Mouse (Mus musculus) heart, adult 11 months (tissue): ENCODE measurements around the gene Col12a1.

Experiments
- DNase-seq: peaks from one replicate; pipeline ENCODE4 v3.0.0; 2022

Gene Col12a1

GRCm38 (mm10) chr9:79718481-79719370, at the start of gene Col12a1:
Col12a1 (minus strand) TSS chr9:79718831.
- DNase-seq = peak; percentile 96

- DNase-seq = peak; percentile 71
Observed at GRCm38 (mm10) chr9:79766991-79767545, 48.4 kb upstream of the Col12a1 start.

GRCm38 (mm10) chr9:79765329-79765728, 46.7 kb upstream of the Col12a1 start:
- DNase-seq = no peak

GRCm38 (mm10) chr9:79762519-79762918, 43.9 kb upstream of the Col12a1 start:
- no peak for DNase-seq

- peak; percentile 68 for DNase-seq
Observed at GRCm38 (mm10) chr9:79760076-79760475, 41.4 kb upstream of the Col12a1 start.

GRCm38 (mm10) chr9:79759385-79760005, 40.9 kb upstream of the Col12a1 start, which contains the start of gene Cox7a2:
Cox7a2 (minus strand) TSS chr9:79759878.
- DNase-seq = peak; percentile 100

- no peak for DNase-seq
Observed at GRCm38 (mm10) chr9:79755311-79755710, 36.7 kb upstream of the Col12a1 start.

GRCm38 (mm10) chr9:79751846-79752245, 33.2 kb upstream of the Col12a1 start:
- DNase-seq = no peak

GRCm38 (mm10) chr9:79750709-79751108, 32.1 kb upstream of the Col12a1 start:
- no peak for DNase-seq

- no peak for DNase-seq
Observed at GRCm38 (mm10) chr9:79745036-79745435, 26.4 kb upstream of the Col12a1 start.

- no peak for DNase-seq
Observed at GRCm38 (mm10) chr9:79735608-79736007, 17.0 kb upstream of the Col12a1 start.

- DNase-seq = no peak
Observed at GRCm38 (mm10) chr9:79730301-79730700, 11.7 kb upstream of the Col12a1 start.

- no peak for DNase-seq
Observed at GRCm38 (mm10) chr9:79723090-79723489, 4.5 kb upstream of the Col12a1 start.

GRCm38 (mm10) chr9:79721056-79721455, 2.4 kb upstream of the Col12a1 start:
- DNase-seq = no peak

- DNase-seq = peak; percentile 87
Observed at GRCm38 (mm10) chr9:79720143-79720542, 1.5 kb upstream of the Col12a1 start.

- peak; percentile 90 for DNase-seq
Observed at GRCm38 (mm10) chr9:79719451-79719850, 820 bp upstream of the Col12a1 start.

GRCm38 (mm10) chr9:79717836-79718475, 675 bp downstream of the Col12a1 start:
- DNase-seq = peak; percentile 87

GRCm38 (mm10) chr9:79716909-79717835, 1.5 kb downstream of the Col12a1 start:
- peak; percentile 88 for DNase-seq

GRCm38 (mm10) chr9:79716496-79716895, 2.1 kb downstream of the Col12a1 start:
- DNase-seq = no peak

GRCm38 (mm10) chr9:79714471-79715045, 4.1 kb downstream of the Col12a1 start:
- peak; percentile 93 for DNase-seq

- DNase-seq = no peak
Observed at GRCm38 (mm10) chr9:79689771-79690535, 28.7 kb downstream of the Col12a1 start.
